Mouse (Mus musculus) mature B cell (primary cell): ENCODE results near the gene Zfyve21.

Experiments used
- in situ Hi-C: fragments of 300-500 bp; cut with MboI; formaldehyde crosslinking; loops from 2 replicates; pipeline ENCODE4 v1.14.3; 2019

Zfyve21 gene

GRCm38 (mm10) chr12:111800459-111801183 lies 13.3 kb upstream of the Zfyve21 start:
- in situ Hi-C loops: no loop called here

- in situ Hi-C loops: no loop called here
Measured at GRCm38 (mm10) chr12:111803538-111803937, 10.4 kb upstream of the Zfyve21 start.

GRCm38 (mm10) chr12:111808775-111809174 lies 5.2 kb upstream of the Zfyve21 start:
- in situ Hi-C loops: no loop called here

- in situ Hi-C loops: no loop called here
Measured at GRCm38 (mm10) chr12:111809762-111810161, 4.2 kb upstream of the Zfyve21 start.

- in situ Hi-C loops: no loop called here
Measured at GRCm38 (mm10) chr12:111812075-111812474, 1.9 kb upstream of the Zfyve21 start.

- in situ Hi-C loops: no loop called here
Measured at GRCm38 (mm10) chr12:111812611-111813010, 1.4 kb upstream of the Zfyve21 start.

GRCm38 (mm10) chr12:111813111-111813765 lies 732 bp upstream of the Zfyve21 start:
- in situ Hi-C loops: no loop called here

- in situ Hi-C loops: no loop called here
Measured at GRCm38 (mm10) chr12:111814769-111815762, 1.1 kb downstream of the Zfyve21 start.

GRCm38 (mm10) chr12:111816528-111816927 lies 2.6 kb downstream of the Zfyve21 start:
- in situ Hi-C loops: no loop called here

GRCm38 (mm10) chr12:111816967-111817366 lies 3.0 kb downstream of the Zfyve21 start:
- in situ Hi-C loops: no loop called here

GRCm38 (mm10) chr12:111817991-111818390 lies 4.0 kb downstream of the Zfyve21 start:
- in situ Hi-C loops: no loop called here

- in situ Hi-C loops: no loop called here
Measured at GRCm38 (mm10) chr12:111819936-111820335, 6.0 kb downstream of the Zfyve21 start.

- in situ Hi-C loops: no loop called here
Measured at GRCm38 (mm10) chr12:111820708-111821107, 6.7 kb downstream of the Zfyve21 start.

- in situ Hi-C loops: no loop called here
Measured at GRCm38 (mm10) chr12:111821931-111822330, 8.0 kb downstream of the Zfyve21 start.

- in situ Hi-C loops: no loop called here
Measured at GRCm38 (mm10) chr12:111827556-111827955, 13.6 kb downstream of the Zfyve21 start.

- in situ Hi-C loops: no loop called here
Measured at GRCm38 (mm10) chr12:111829447-111829846, 15.5 kb downstream of the Zfyve21 start.

- in situ Hi-C loops: no loop called here
Measured at GRCm38 (mm10) chr12:111829954-111830353, 16.0 kb downstream of the Zfyve21 start.

GRCm38 (mm10) chr12:111830375-111830774 lies 16.4 kb downstream of the Zfyve21 start:
- in situ Hi-C loops: no loop called here

- in situ Hi-C loops: no loop called here
Measured at GRCm38 (mm10) chr12:111832643-111833042, 18.7 kb downstream of the Zfyve21 start.

- in situ Hi-C loops: no loop called here
Measured at GRCm38 (mm10) chr12:111833457-111833856, 19.5 kb downstream of the Zfyve21 start.

- in situ Hi-C loops: no loop called here
Measured at GRCm38 (mm10) chr12:111842565-111843433, 28.8 kb downstream of the Zfyve21 start.
